Mouse (Mus musculus) G1E (cell line): Measurements from ENCODE around the gene Stx8.

Source experiments
- CTCF ChIP-seq: IDR thresholded peaks from 2 replicates; pipeline ENCODE4 v1.5.1; 2012; ENCODE audit warnings: low read depth, low read length, inconsistent platforms, mixed read lengths
- GATA1 ChIP-seq: IDR thresholded peaks from 2 replicates; pipeline ENCODE4 v1.6.1; 2012; ENCODE audit warnings: borderline replicate concordance, low read length, inconsistent platforms, mixed read lengths
- POLR2AphosphoS5 ChIP-seq: IDR thresholded peaks from 2 replicates; pipeline ENCODE4 v1.6.1; 2012; ENCODE audit warnings: low read depth, low read length, inconsistent platforms; ENCODE audit not compliant: insufficient replicate concordance
- TAL1 ChIP-seq: conservative IDR thresholded peaks from 2 replicates; pipeline ENCODE4 v1.6.1; 2012; ENCODE audit warnings: low read depth, low read length, inconsistent platforms, mixed read lengths

DNA sequence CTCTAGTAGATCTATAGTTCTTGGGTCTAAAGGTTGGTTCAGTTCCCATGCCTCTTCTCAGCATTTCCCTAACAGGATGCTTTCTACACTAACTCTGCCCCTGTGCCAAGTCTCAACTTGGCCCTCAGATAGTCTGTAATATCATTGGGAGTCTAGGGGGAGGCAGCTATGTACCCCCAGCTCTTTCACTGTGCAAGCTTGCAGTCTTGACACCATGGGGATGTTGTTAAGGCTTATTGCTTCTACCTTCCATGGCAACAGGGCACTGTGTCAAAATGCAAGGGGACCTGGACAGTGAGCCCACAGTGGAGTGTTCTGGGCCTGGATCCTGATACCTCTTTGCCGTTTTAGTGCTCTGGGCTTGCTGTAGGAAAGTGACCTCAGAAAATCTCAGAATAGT, 135.6 kb downstream of the Stx8 start:
- no peak for TF ChIP-seq CTCF
- TF ChIP-seq POLR2AphosphoS5: no peak
- TF ChIP-seq GATA1: no peak
- TF ChIP-seq TAL1: no peak
